29 mouse cellular contexts compared by ENCODE assay signal in the genomic region with DNA sequence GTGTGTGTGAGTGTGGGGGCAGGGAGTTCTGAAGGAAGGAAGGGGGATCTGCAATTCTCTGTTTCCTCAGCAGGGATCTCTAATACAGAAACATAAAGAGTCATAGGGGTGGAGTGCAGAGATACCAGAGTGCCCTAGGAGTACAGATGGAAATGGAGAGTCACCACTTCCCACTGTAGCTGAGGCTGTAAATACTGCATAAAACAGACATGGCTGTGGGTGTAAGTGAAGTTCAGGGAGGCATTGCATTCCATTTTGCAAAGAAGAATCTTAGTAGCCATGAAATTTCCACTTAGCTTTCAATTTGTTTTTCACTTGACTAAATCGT. TPM values are rescaled to one million over a fixed set of nuclear protein-coding genes. Genes with fewer than 3 reads are reported as not detected.
A peak's percentile ranks its signal among the peaks of the same experiment; 100 is the strongest.
DNase-seq lines count a peak whose midpoint lies in the region; ATAC-seq and TF ChIP-seq lines count a peak whose summit lies in the region.
"Had no signal": no experiment of that assay in that cellular context is flagged by ENCODE, and none has a peak within 500 bp of the region (broad histone marks: within the 10 kb centered on the region; RNA-seq: fewer than 3 reads in every experiment).

No protein-coding gene starts in this region.

- TF ChIP-seq CTCF in forebrain, postnatal 0 days (IDR thresholded peaks at IDR 0.05; ENCODE audit: low read depth), result no peak
- no peak for TF ChIP-seq CTCF in layer of hippocampus, adult 2 months (conservative IDR thresholded peaks at IDR 0.05)

- no peaks in the 10 kb centered on the region for H3K9me3 ChIP-seq in forebrain, embryonic 16.5 days (ENCODE audit: control insufficient read depth, low read length)
- H3K9me3 ChIP-seq in forebrain, postnatal 0 days (ENCODE audit: low read length), result no peaks in the 10 kb centered on the region
- no peaks in the 10 kb centered on the region for H3K9me3 ChIP-seq in neural tube, embryonic 11.5 days (ENCODE audit: control insufficient read depth, low read length)
- no peaks in the 10 kb centered on the region for H3K9me3 ChIP-seq in neural tube, embryonic 15.5 days (replicated peaks)
- H3K9me3 ChIP-seq: embryonic facial prominence, embryonic 15.5 days; limb, embryonic 12.5 days; liver, embryonic 13.5 days had no signal

- H3K27ac ChIP-seq in forebrain, embryonic 16.5 days (ENCODE audit: low read length), result no peak overlapping the region
- H3K27ac ChIP-seq in forebrain, postnatal 0 days (ENCODE audit: low read depth, low read length), result no peak overlapping the region
- H3K27ac ChIP-seq in layer of hippocampus, adult 2 months, result peak overlapping the region; percentile 56
- no peak overlapping the region for H3K27ac ChIP-seq in neural tube, embryonic 11.5 days (ENCODE audit: low read depth, low read length)
- peak overlapping the region; percentile 18; the same call in 1 of the 2 replicates for H3K27ac ChIP-seq in neural tube, embryonic 15.5 days (replicated peaks)
- H3K27ac ChIP-seq: embryonic facial prominence, embryonic 15.5 days; limb, embryonic 12.5 days; liver, embryonic 13.5 days; stomach, postnatal 0 days had no signal

- H3K4me3 ChIP-seq in forebrain, embryonic 16.5 days (replicated peaks; ENCODE audit: low read length), result no peak overlapping the region
- no peak overlapping the region for H3K4me3 ChIP-seq in forebrain, postnatal 0 days (ENCODE audit: low read depth, low read length)
- no peak overlapping the region for H3K4me3 ChIP-seq in layer of hippocampus, adult 2 months
- H3K4me3 ChIP-seq in neural tube, embryonic 11.5 days (ENCODE audit: low read depth, low read length), result no peak overlapping the region
- no peak overlapping the region for H3K4me3 ChIP-seq in neural tube, embryonic 15.5 days (replicated peaks)
- H3K4me3 ChIP-seq: embryonic facial prominence, embryonic 15.5 days; limb, embryonic 12.5 days; liver, embryonic 13.5 days had no signal

- no peak for DNase-seq in forebrain, postnatal 0 days
- no peak for DNase-seq in layer of hippocampus, adult 2 months (ENCODE audit: low spot score in 2 of 2)
- DNase-seq in layer of hippocampus, adult 9-10 months (ENCODE audit: low spot score), result no peak
- DNase-seq in neural tube, embryonic 11.5 days (ENCODE audit: low spot score), result no peak
- DNase-seq in neural tube, embryonic 10.5 days (ENCODE audit: extremely low spot score, low spot score), result no peak
- DNase-seq: adrenal gland, postnatal 36 days; cerebellum, adult 18-20 months; cerebellum, postnatal 36 days; liver, embryonic 13.5 days; right cerebral cortex, postnatal 4 days; thymus, postnatal 14 days had no signal

- H3K36me3 ChIP-seq in forebrain, embryonic 16.5 days (ENCODE audit: control insufficient read depth, insufficient read depth), result no peaks in the 10 kb centered on the region
- H3K36me3 ChIP-seq in forebrain, postnatal 0 days (ENCODE audit: insufficient read depth), result no peaks in the 10 kb centered on the region
- no peaks in the 10 kb centered on the region for H3K36me3 ChIP-seq in neural tube, embryonic 11.5 days (ENCODE audit: control insufficient read depth, insufficient read depth, low read length)
- H3K36me3 ChIP-seq in neural tube, embryonic 15.5 days, result no peaks in the 10 kb centered on the region
- H3K36me3 ChIP-seq: embryonic facial prominence, embryonic 15.5 days; limb, embryonic 12.5 days; liver, embryonic 13.5 days had no signal

- peaks cover 2% of the 10 kb centered on the region; the same call in 1 of the 2 replicates for H3K4me1 ChIP-seq in forebrain, embryonic 16.5 days (replicated peaks; ENCODE audit: control insufficient read depth, insufficient read depth, low read length)
- H3K4me1 ChIP-seq in forebrain, postnatal 0 days (ENCODE audit: insufficient read depth), result no peaks in the 10 kb centered on the region
- peaks cover 10% of the 10 kb centered on the region for H3K4me1 ChIP-seq in neural tube, embryonic 11.5 days (ENCODE audit: control insufficient read depth, insufficient read depth, low read length)
- peaks cover 21% of the 10 kb centered on the region for H3K4me1 ChIP-seq in neural tube, embryonic 15.5 days
- H3K4me1 ChIP-seq: embryonic facial prominence, embryonic 15.5 days; liver, embryonic 13.5 days had no signal

- no peak overlapping the region for H3K9ac ChIP-seq in forebrain, embryonic 16.5 days (replicated peaks; ENCODE audit: low read depth, low read length)
- H3K9ac ChIP-seq in forebrain, postnatal 0 days, result no peak overlapping the region
- H3K9ac ChIP-seq in neural tube, embryonic 11.5 days (ENCODE audit: low read length), result no peak overlapping the region
- no peak overlapping the region for H3K9ac ChIP-seq in neural tube, embryonic 15.5 days (replicated peaks)
- H3K9ac ChIP-seq: embryonic facial prominence, embryonic 15.5 days; limb, embryonic 12.5 days; liver, embryonic 13.5 days had no signal

- 86% methylated on average over 1 of the region's 1 CpGs for WGBS in forebrain, embryonic 16.5 days
- WGBS in forebrain, postnatal 0 days, result 77% methylated on average over 1 of the region's 1 CpGs
- WGBS in neural tube, embryonic 11.5 days, result 52% methylated on average over 1 of the region's 1 CpGs
- whole genome bisulfite sequencing in neural tube, embryonic 15.5 days, result 35% methylated on average over 1 of the region's 1 CpGs

- H3K27me3 ChIP-seq in forebrain, embryonic 16.5 days (replicated peaks; ENCODE audit: control insufficient read depth, insufficient read depth, low read length), result no peaks in the 10 kb centered on the region
- H3K27me3 ChIP-seq in forebrain, postnatal 0 days (ENCODE audit: insufficient read depth, low read length), result no peaks in the 10 kb centered on the region; the same call in 1 of the 2 replicates
- no peaks in the 10 kb centered on the region for H3K27me3 ChIP-seq in neural tube, embryonic 11.5 days (ENCODE audit: control insufficient read depth, insufficient read depth, low read length)
- H3K27me3 ChIP-seq in neural tube, embryonic 15.5 days (replicated peaks), result no peaks in the 10 kb centered on the region
- H3K27me3 ChIP-seq: CH12.LX; embryonic facial prominence, embryonic 15.5 days; limb, embryonic 12.5 days; liver, embryonic 13.5 days had no signal

- ATAC-seq in forebrain, embryonic 16.5 days, result 0 out of 2 replicates have a peak, but pooled peaks have one; percentile 15
- ATAC-seq in forebrain, postnatal 0 days, result no peak
- peak; percentile 48; the same call in 1 of the 2 replicates for ATAC-seq in neural tube, embryonic 11.5 days (ENCODE audit: insufficient read depth, low FRiP score, low TSS enrichment)
- ATAC-seq in neural tube, embryonic 15.5 days (ENCODE audit: low FRiP score), result peak; percentile 53; the same call in 1 of the 2 replicates
- ATAC-seq in activated CD4-positive, CD25-positive, alpha-beta regulatory T cell, adult 4 months, result no peak
- ATAC-seq: intestine, postnatal 0 days; lung, postnatal 0 days had no signal

- no peak overlapping the region for H3K4me2 ChIP-seq in forebrain, embryonic 16.5 days (ENCODE audit: low read length)
- no peak overlapping the region for H3K4me2 ChIP-seq in forebrain, postnatal 0 days (ENCODE audit: low read depth)
- peak overlapping the region; percentile 12; the same call in 1 of the 2 replicates for H3K4me2 ChIP-seq in neural tube, embryonic 11.5 days (ENCODE audit: low read depth)
- peak overlapping the region; percentile 13 for H3K4me2 ChIP-seq in neural tube, embryonic 15.5 days
- H3K4me2 ChIP-seq: embryonic facial prominence, embryonic 15.5 days; limb, embryonic 12.5 days; liver, embryonic 13.5 days had no signal

RNA-seq across cellular contexts. Expression of a gene that starts 20.3 kb away (rescaled TPM):
- not detected in 2 replicates for polyA plus RNA-seq in forebrain, embryonic 16.5 days (2015; fragmentation: Nextera tagmentation; extraction: Ambion mirVana)
- not detected in 2 replicates for total RNA-seq in forebrain, postnatal 0 days (2014; rRNA removed)
- not detected in 2 replicates for polyA plus RNA-seq in forebrain, postnatal 0 days (2015; fragmentation: Nextera tagmentation; extraction: Ambion mirVana)
- total RNA-seq in layer of hippocampus, adult 2 months (2021), result not detected
- not detected in 2 replicates for polyA plus RNA-seq in neural tube, embryonic 11.5 days (2014; fragmentation: Nextera tagmentation; extraction: Ambion mirVana)
- polyA plus RNA-seq in neural tube, embryonic 15.5 days (2015; fragmentation: Nextera tagmentation; extraction: Ambion mirVana), result 0.20 TPM in 1 of 2 replicates, not detected in the other
- polyA plus RNA-seq in activated CD4-positive, CD25-positive, alpha-beta regulatory T cell, adult 4 months (2017; shearing (Covaris generic)), result not detected
- total RNA-seq: adrenal gland, postnatal 36 days; CH12.LX; gastrocnemius, adult 18-20 months; gastrocnemius, postnatal 4 days; hematopoietic stem cell, adult 5-6 weeks; layer of hippocampus, postnatal 25 days; left cerebral cortex, postnatal 10 days; megakaryocyte progenitor cell, adult 5-6 weeks; MEL had no signal
- polyA plus RNA-seq: embryonic facial prominence, embryonic 15.5 days; forebrain, embryonic 11.5 days; heart, embryonic 16.5 days; intestine, postnatal 0 days; limb, embryonic 12.5 days; liver, embryonic 13.5 days; lung, postnatal 0 days; stomach, postnatal 0 days had no signal

RNA-seq across cellular contexts. Expression of a gene that starts 34.7 kb away (rescaled TPM):
- 5.2 and 5.5 TPM in 2 replicates for polyA plus RNA-seq in forebrain, embryonic 16.5 days (2015; fragmentation: Nextera tagmentation; extraction: Ambion mirVana)
- 8.9 and 9.3 TPM in 2 replicates for total RNA-seq in forebrain, postnatal 0 days (2014; rRNA removed)
- 4.7 and 5.2 TPM in 2 replicates for polyA plus RNA-seq in forebrain, postnatal 0 days (2015; fragmentation: Nextera tagmentation; extraction: Ambion mirVana)
- 10 to 100 TPM; 70.2 to 79.1 TPM for total RNA-seq in layer of hippocampus, adult 2 months (2021)
- 8.6 and 8.9 TPM in 2 replicates for polyA plus RNA-seq in neural tube, embryonic 11.5 days (2014; fragmentation: Nextera tagmentation; extraction: Ambion mirVana)
- polyA plus RNA-seq in neural tube, embryonic 15.5 days (2015; fragmentation: Nextera tagmentation; extraction: Ambion mirVana), result 12.3 and 13.7 TPM in 2 replicates
- polyA plus RNA-seq in activated CD4-positive, CD25-positive, alpha-beta regulatory T cell, adult 4 months (2017; shearing (Covaris generic)), result 1 to 10 TPM; 8.4 to 8.8 TPM

Comparison
In these comparisons a context has a peak if more than half of its experiments do, and no peak if none do; other contexts are left out.
1. ATAC-seq: peak in forebrain, embryonic 16.5 days (single experiment), neural tube, embryonic 11.5 days (single experiment) and neural tube, embryonic 15.5 days (single experiment); none in forebrain, postnatal 0 days (single experiment) and activated CD4-positive, CD25-positive, alpha-beta regulatory T cell, adult 4 months (single experiment).
2. H3K27ac ChIP-seq: peak in layer of hippocampus, adult 2 months (single experiment) and neural tube, embryonic 15.5 days (single experiment); none in forebrain, embryonic 16.5 days (single experiment), forebrain, postnatal 0 days (single experiment) and neural tube, embryonic 11.5 days (single experiment).
3. H3K4me2 ChIP-seq: peak in neural tube, embryonic 11.5 days (single experiment) and neural tube, embryonic 15.5 days (single experiment); none in forebrain, embryonic 16.5 days (single experiment) and forebrain, postnatal 0 days (single experiment).